Mouse (Mus musculus) forebrain, embryonic 12.5 days (tissue): ENCODE data around the gene Crnkl1. TPM values are rescaled to one million over a fixed set of nuclear protein-coding genes. Genes with fewer than 3 reads are reported as not detected.

Source experiments
- microRNA-seq: library from miRNA; unstranded; fragments of <30 nt; microRNA quantifications from one replicate; pipeline ENCODE4, GENCODE M21; 2017
- polyA plus RNA-seq: library from polyadenylated mRNA; unstranded; fragments of >200 nt; fragmentation: Nextera tagmentation; extraction: Ambion mirVana; gene quantifications from 2 replicates; pipeline ENCODE4 v1.2.1, GENCODE M21; 2016

The Crnkl1 gene
- polyA plus RNA-seq, 1 experiment from 2014 or later = 37.9 TPM

Small RNA genes within 50 kb of the gene (microRNA-seq; reads per million reads assigned to microRNA genes)
- gene Gm25026 = not detected

Other genes starting within 250 kb of the Crnkl1 start
- 124 and 132 TPM in 2 replicates for gene Naa20, start 32.9 kb downstream of the Crnkl1 start, polyA plus RNA-seq
- 1.1 and 1.2 TPM in 2 replicates for gene Cfap61, start 230 bp downstream of the Crnkl1 start, polyA plus RNA-seq